Mouse (Mus musculus) megakaryocyte, embryonic 14.5 days (primary cell): Measurements from ENCODE around the gene Gipc2.
"Not testable (repeated sequence)": the region's sequence is repeated elsewhere in the genome, so short reads cannot be mapped to it uniquely, and the experiment has no call there.

ENCODE experiments used
- FLI1 ChIP-seq: IDR thresholded peaks from 2 replicates; pipeline ENCODE4 v1.6.1; 2012; ENCODE audit warnings: low read length, inconsistent platforms, mixed read lengths
- GATA1 ChIP-seq: IDR thresholded peaks from 3 replicates; pipeline ENCODE4 v1.6.1; 2012; ENCODE audit warnings: mixed read lengths, low read length, inconsistent platforms, borderline replicate concordance

DNA sequence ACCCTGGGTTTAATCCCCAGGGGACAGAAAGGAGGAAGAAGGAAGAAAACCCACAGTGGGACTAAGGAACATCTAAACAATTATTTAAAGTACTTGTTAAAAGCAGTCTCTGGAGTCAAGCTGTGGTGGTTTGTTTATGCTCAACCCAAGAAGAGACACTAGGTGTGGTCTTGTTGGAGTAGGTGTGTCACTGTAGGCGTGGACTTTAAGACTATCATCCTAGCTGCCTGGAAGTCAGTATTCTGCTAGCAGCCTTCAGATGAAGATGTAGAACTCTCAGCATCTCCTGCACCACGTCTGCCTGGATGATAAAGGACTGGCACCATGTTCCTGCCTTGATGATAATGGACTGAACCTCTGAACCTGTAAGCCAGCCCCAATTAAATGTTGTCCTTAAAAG is 31.2 kb upstream of the Gipc2 start:
- TF ChIP-seq GATA1, FLI1: not testable (repeated sequence)
